Mouse (Mus musculus): ENCODE results near the gene Qsox1. TPM values are rescaled to one million over a fixed set of nuclear protein-coding genes. Genes with fewer than 3 reads are reported as not detected.

The Qsox1 gene
- total and polyA plus RNA-seq, 2 experiments from 2014 or later: 22.4 to 35.7 TPM

DNA sequence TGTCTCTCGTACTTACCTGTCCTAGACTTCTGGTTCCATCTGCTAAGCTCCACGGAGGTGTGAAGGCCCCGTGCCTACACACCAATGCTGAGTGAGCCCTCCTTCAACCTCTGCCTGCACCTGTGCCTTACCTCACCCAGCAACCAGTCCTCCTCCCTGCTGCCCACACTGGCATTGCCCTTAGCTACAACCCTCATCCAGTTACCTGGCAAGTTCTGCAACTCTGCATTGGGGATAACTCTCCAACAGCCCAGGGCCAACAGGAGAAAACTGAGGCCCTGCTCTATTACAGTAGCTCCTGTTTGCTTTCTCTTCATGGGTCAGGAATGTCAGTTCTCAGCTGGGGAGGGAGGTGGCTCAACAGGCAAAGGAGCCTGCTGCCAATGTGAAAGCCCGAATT lies 14.7 kb downstream of the Qsox1 start:
- no peak overlapping the region for H3K4me2 ChIP-seq (ENCODE audit: low read depth)
- DNase-seq: no peak
- TF ChIP-seq CTCF (IDR thresholded peaks at IDR 0.05; ENCODE audit: low read depth): no peak
- H3K4me1 ChIP-seq (ENCODE audit: insufficient read depth): no peaks in the 10 kb centered on the region
- ATAC-seq: no peak
- H3K27ac ChIP-seq (ENCODE audit: low read depth, low read length): no peak overlapping the region
- no peaks in the 10 kb centered on the region for H3K9me3 ChIP-seq (ENCODE audit: low read length)
- no peak overlapping the region for H3K4me3 ChIP-seq (ENCODE audit: low read depth, low read length)
- H3K27me3 ChIP-seq (ENCODE audit: insufficient read depth, low read length): no peaks in the 10 kb centered on the region
- H3K9ac ChIP-seq: no peak overlapping the region
- 96% methylated on average over 4 of the region's 4 CpGs for WGBS
- H3K36me3 ChIP-seq (ENCODE audit: insufficient read depth): peaks cover 24% of the 10 kb centered on the region

DNA sequence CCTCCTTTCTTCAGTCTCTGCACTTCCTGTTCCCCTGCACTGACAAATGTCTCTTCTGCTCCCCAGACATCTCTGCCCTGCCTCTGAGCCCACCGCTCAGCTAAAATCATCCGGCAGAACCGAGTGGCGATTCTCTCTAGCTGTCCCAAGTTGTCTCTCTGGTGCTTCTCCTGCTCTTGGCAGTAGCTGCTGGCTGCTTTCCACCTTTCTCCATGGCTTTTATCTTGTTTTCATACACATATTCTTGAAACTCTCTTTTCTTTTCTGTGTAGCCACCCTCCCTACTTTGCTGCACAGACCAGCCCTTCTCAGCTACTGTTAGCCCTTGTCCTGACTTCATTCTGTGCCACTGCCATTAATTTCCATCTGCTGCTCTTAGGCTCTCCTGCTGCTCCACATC lies 15.3 kb downstream of the Qsox1 start:
- Histone ChIP-seq H3K27me3 (ENCODE audit: insufficient read depth, low read length) (no peaks in the 10 kb centered on the region), H3K9ac (no peak overlapping the region), H3K36me3 (ENCODE audit: insufficient read depth) (peaks cover 25% of the 10 kb centered on the region), H3K4me3 (ENCODE audit: low read depth, low read length) (no peak overlapping the region), H3K27ac (ENCODE audit: low read depth, low read length) (no peak overlapping the region), H3K9me3 (ENCODE audit: low read length) (no peaks in the 10 kb centered on the region), H3K4me1 (ENCODE audit: insufficient read depth) (no peaks in the 10 kb centered on the region), H3K4me2 (ENCODE audit: low read depth) (no peak overlapping the region)
- no peak for DNase-seq
- ATAC-seq: no peak
- no peak for TF ChIP-seq CTCF (IDR thresholded peaks at IDR 0.05; ENCODE audit: low read depth)
- WGBS: 56% methylated on average over 4 of the region's 4 CpGs

DNA sequence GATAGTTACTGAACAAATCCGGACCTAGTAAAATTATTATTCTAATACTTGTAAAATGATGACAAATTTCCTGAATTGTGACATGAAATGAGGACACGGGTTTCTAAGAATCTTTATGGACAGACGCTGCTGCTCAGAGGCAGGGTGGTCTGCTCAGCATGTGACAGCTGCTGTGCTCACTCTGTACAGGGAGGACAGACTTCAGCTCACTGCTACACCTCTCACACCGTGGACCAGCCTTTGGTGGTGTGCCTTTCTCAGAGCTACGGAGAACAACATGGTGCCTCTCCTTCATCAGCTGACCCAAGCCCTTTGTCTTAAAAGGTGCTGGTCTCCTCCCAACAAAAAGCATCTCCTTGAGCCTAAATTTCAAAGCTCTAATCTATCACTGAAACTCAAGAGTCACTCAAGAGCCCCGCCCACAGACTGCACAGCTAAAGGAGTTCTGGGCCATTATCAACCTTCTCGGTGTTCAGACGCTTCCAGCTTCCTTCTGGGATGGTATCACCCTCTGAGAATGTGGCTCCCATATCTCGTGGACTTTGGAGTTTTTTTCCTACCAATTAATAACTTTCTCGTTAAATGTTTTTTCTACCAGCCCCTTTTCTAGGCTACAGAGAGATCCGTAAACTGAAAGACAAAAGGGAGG lies 15.8 kb downstream of the Qsox1 start:
- Histone ChIP-seq H3K4me3 (ENCODE audit: low read depth, low read length) (no peak overlapping the region), H3K9me3 (ENCODE audit: low read length) (no peaks in the 10 kb centered on the region), H3K4me2 (ENCODE audit: low read depth) (no peak overlapping the region), H3K36me3 (ENCODE audit: insufficient read depth) (peaks cover 29% of the 10 kb centered on the region), H3K27me3 (ENCODE audit: insufficient read depth, low read length) (no peaks in the 10 kb centered on the region), H3K4me1 (ENCODE audit: insufficient read depth) (no peaks in the 10 kb centered on the region), H3K27ac (ENCODE audit: low read depth, low read length) (no peak overlapping the region), H3K9ac (no peak overlapping the region)
- TF ChIP-seq CTCF (IDR thresholded peaks at IDR 0.05; ENCODE audit: low read depth): no peak
- DNase-seq (no peak), ATAC-seq (no peak)
- 60% methylated on average over 11 of the region's 11 CpGs for WGBS

DNA sequence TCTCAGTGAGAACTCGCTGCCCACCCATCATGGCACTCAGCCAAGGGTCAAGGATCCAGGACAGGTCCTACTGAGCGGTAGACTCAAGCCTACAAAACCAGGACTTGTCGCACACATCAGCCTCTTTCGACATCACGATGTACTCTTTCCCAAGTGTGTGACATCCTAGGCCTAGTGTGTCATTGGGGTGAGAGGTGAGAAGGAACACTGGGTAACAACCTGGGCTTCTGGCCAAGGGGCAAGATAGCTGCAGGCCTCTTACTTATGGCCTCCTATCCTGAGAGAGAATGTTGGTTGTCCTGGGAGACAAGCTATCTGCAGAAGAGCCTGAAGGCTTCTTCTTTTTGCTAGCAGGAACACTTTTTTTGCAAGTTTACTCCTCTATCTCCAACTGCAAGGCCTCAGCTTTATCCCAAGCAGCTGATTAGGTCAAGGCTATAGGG lies 16.9 kb downstream of the Qsox1 start:
- peaks cover 32% of the 10 kb centered on the region for H3K36me3 ChIP-seq (ENCODE audit: insufficient read depth)
- DNase-seq: no peak
- H3K9me3 ChIP-seq (ENCODE audit: low read length): no peaks in the 10 kb centered on the region
- no peak overlapping the region for H3K9ac ChIP-seq
- 89% methylated on average over 5 of the region's 5 CpGs for WGBS
- no peak overlapping the region for H3K4me2 ChIP-seq (ENCODE audit: low read depth)
- TF ChIP-seq CTCF (IDR thresholded peaks at IDR 0.05; ENCODE audit: low read depth): no peak
- no peaks in the 10 kb centered on the region for H3K27me3 ChIP-seq (ENCODE audit: insufficient read depth, low read length)
- no peak overlapping the region for H3K27ac ChIP-seq (ENCODE audit: low read depth, low read length)
- H3K4me3 ChIP-seq (ENCODE audit: low read depth, low read length): no peak overlapping the region
- no peaks in the 10 kb centered on the region for H3K4me1 ChIP-seq (ENCODE audit: insufficient read depth)
- no peak for ATAC-seq

DNA sequence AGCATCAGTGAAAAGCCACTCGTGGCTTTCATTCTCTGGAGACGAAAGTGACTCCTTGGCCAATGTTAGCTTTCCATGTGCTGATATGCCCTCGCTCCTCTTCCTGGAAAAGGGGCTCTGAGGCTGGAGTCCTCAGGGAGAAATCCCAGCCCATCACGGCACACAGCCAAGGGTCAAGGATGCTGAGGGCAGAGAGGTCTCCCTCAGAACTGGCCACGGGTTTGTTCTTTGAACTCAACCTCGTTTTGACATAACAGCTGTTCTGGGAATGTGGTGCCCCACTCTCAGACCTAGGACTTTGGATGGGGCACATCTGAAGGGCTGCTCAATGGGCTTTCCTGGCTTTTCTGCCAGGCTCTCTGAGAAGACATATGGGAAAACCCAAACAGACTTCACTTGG lies 17.8 kb downstream of the Qsox1 start:
- H3K9me3 ChIP-seq (ENCODE audit: low read length): no peaks in the 10 kb centered on the region
- H3K27me3 ChIP-seq (ENCODE audit: insufficient read depth, low read length): no peaks in the 10 kb centered on the region
- ATAC-seq (no peak), DNase-seq (no peak)
- 90% methylated on average over 6 of the region's 6 CpGs for WGBS
- H3K36me3 ChIP-seq (ENCODE audit: insufficient read depth): peaks cover 32% of the 10 kb centered on the region
- no peaks in the 10 kb centered on the region for H3K4me1 ChIP-seq (ENCODE audit: insufficient read depth)
- no peak overlapping the region for H3K9ac ChIP-seq
- no peak overlapping the region for H3K4me2 ChIP-seq (ENCODE audit: low read depth)
- no peak overlapping the region for H3K4me3 ChIP-seq (ENCODE audit: low read depth, low read length)
- TF ChIP-seq CTCF (IDR thresholded peaks at IDR 0.05; ENCODE audit: low read depth): no peak
- no peak overlapping the region for H3K27ac ChIP-seq (ENCODE audit: low read depth, low read length)

DNA sequence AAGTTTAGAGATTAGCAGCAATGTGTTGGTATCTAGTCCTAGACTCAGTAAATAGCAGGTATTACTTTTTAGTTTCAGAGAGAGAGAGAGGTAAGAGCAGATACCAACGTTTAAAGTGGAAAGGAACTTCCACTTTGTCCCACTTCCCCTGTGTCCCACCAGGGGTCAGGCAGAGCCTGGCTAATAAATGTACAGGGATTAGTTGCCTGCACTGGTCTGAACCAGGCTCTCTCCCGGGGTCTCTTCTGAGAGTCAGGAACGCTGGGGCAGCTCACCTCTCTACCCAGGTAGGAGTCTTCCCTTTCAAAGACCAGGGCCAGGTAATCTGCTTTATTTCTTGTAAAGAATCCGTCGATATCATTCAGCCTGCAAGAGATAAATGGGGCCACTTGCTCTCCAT lies 20.8 kb downstream of the Qsox1 start:
- ATAC-seq (no peak), DNase-seq (no peak)
- Histone ChIP-seq H3K27ac (ENCODE audit: low read depth, low read length) (no peak overlapping the region), H3K4me3 (ENCODE audit: low read depth, low read length) (no peak overlapping the region), H3K36me3 (ENCODE audit: insufficient read depth) (peaks cover 52% of the 10 kb centered on the region), H3K4me1 (ENCODE audit: insufficient read depth) (no peaks in the 10 kb centered on the region), H3K27me3 (ENCODE audit: insufficient read depth, low read length) (no peaks in the 10 kb centered on the region), H3K9me3 (ENCODE audit: low read length) (no peaks in the 10 kb centered on the region), H3K9ac (no peak overlapping the region), H3K4me2 (ENCODE audit: low read depth) (no peak overlapping the region)
- TF ChIP-seq CTCF (IDR thresholded peaks at IDR 0.05; ENCODE audit: low read depth): peak; percentile 47
- WGBS: 64% methylated on average over 5 of the region's 5 CpGs

DNA sequence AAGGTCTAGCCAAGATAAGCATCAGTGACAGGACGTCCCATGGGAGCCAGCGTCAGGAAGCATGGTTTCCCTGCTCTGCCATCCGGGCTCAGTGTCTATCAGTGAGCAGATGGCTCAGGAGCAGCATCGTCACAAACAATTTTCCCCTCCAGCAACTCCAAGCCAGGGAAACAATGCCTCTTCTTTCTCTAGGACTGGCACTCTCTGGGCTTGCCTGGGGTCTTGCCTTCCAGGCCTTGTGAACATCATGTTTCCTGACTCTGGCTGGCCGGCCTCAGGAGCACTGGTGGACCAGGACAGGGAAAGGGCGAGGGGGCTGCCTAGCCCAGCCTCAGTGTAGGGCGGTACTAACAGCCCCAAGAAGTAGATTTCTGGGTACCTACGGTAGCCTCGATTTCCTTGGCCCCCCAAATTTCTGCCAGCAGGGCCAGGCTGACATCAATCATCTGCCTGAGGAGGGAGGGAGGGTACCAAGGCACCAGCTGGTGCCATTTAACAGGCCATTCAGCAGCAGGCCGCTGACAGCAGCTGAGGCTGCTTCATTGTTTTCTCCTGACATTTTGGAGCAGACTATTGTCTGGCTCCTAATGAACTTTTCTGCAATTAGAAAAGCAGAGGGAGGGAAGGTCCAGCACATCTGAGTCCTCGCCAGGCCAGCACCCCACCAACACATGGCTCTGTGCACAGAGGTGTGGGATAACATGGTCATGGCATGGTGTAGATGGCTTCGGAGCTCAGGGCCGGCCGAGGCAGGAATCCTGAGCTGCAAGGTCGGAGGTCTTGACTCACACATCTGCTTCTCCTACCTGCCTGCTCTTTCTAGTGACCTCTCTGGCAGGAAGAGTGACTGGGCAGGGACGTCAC lies 22.3 kb downstream of the Qsox1 start:
- H3K9me3 ChIP-seq (ENCODE audit: low read length): no peaks in the 10 kb centered on the region
- H3K27me3 ChIP-seq (ENCODE audit: insufficient read depth, low read length): no peaks in the 10 kb centered on the region
- TF ChIP-seq CTCF (IDR thresholded peaks at IDR 0.05; ENCODE audit: low read depth): no peak
- DNase-seq (peak; percentile 38), ATAC-seq (peak; percentile 81)
- H3K36me3 ChIP-seq (ENCODE audit: insufficient read depth): peaks cover 61% of the 10 kb centered on the region
- H3K4me3 ChIP-seq (ENCODE audit: low read depth, low read length): no peak overlapping the region
- H3K9ac ChIP-seq: no peak overlapping the region
- no peaks in the 10 kb centered on the region for H3K4me1 ChIP-seq (ENCODE audit: insufficient read depth)
- H3K4me2 ChIP-seq (ENCODE audit: low read depth): no peak overlapping the region
- WGBS: 32% methylated on average over 16 of the region's 16 CpGs
- peak overlapping the region; percentile 52 for H3K27ac ChIP-seq (ENCODE audit: low read depth, low read length)
